Mouse (Mus musculus): Measurements from ENCODE around the gene Shd. TPM values are rescaled to one million over a fixed set of nuclear protein-coding genes. Genes with fewer than 3 reads are reported as not detected.

Gene Shd
- total and polyA plus RNA-seq, 2 experiments from 2014 or later: 152 to 233 TPM

GRCm38 (mm10) chr17:55958918-55959728 is 11.1 kb upstream of the Shd start, which contains the start of gene Yju2:
Gene Yju2, plus strand, starts transcription at chr17:55959099.
- TF ChIP-seq CTCF (IDR thresholded peaks at IDR 0.05; ENCODE audit: low read depth): peak; percentile 28; the same call in 1 of the 2 replicates
- no peaks in the 10 kb centered on the region for H3K9me3 ChIP-seq (ENCODE audit: low read length)
- ATAC-seq (peak; percentile 93), DNase-seq (ENCODE audit: low spot score) (peak; percentile 97)
- peak within 1 kb of the TSS; percentile 93 for H3K27ac ChIP-seq
- H3K4me1 ChIP-seq (ENCODE audit: insufficient read depth, low read length): peaks cover 9% of the 10 kb centered on the region; the same call in 1 of the 2 replicates
- no peaks in the 10 kb centered on the region for H3K27me3 ChIP-seq (ENCODE audit: insufficient read depth, low read length)
- H3K4me2 ChIP-seq (ENCODE audit: low read depth, low read length): peak within 1 kb of the TSS; percentile 63
- H3K4me3 ChIP-seq (ENCODE audit: low read length): peak within 1 kb of the TSS; percentile 47
- under 1% methylated on average over 44 of the region's 46 CpGs for WGBS
- H3K36me3 ChIP-seq (ENCODE audit: insufficient read depth, low read length): no peaks in the 10 kb centered on the region
- H3K9ac ChIP-seq (replicated peaks; ENCODE audit: low read length): peak within 1 kb of the TSS; percentile 49

GRCm38 (mm10) chr17:55959946-55960740 is 10.1 kb upstream of the Shd start:
- peak overlapping the region; percentile 40; the same call in 1 of the 2 replicates for H3K9ac ChIP-seq (replicated peaks; ENCODE audit: low read length)
- DNase-seq (ENCODE audit: low spot score) (no peak), ATAC-seq (no peak)
- 71% methylated on average over 10 of the region's 10 CpGs for WGBS
- peak overlapping the region; percentile 63 for H3K4me2 ChIP-seq (ENCODE audit: low read depth, low read length)
- peaks cover 9% of the 10 kb centered on the region; the same call in 1 of the 2 replicates for H3K4me1 ChIP-seq (ENCODE audit: insufficient read depth, low read length)
- TF ChIP-seq CTCF (IDR thresholded peaks at IDR 0.05; ENCODE audit: low read depth): no peak
- H3K9me3 ChIP-seq (ENCODE audit: low read length): no peaks in the 10 kb centered on the region
- no peaks in the 10 kb centered on the region for H3K27me3 ChIP-seq (ENCODE audit: insufficient read depth, low read length)
- H3K36me3 ChIP-seq (ENCODE audit: insufficient read depth, low read length): peaks cover 9% of the 10 kb centered on the region; the same call in 1 of the 2 replicates
- peak overlapping the region; percentile 93; the same call in 1 of the 2 replicates for H3K27ac ChIP-seq
- H3K4me3 ChIP-seq (ENCODE audit: low read length): peak overlapping the region; percentile 47

GRCm38 (mm10) chr17:55960791-55961190 is 9.5 kb upstream of the Shd start:
- Histone ChIP-seq H3K27me3 (ENCODE audit: insufficient read depth, low read length) (no peaks in the 10 kb centered on the region), H3K36me3 (ENCODE audit: insufficient read depth, low read length) (peaks cover 9% of the 10 kb centered on the region; the same call in 1 of the 2 replicates), H3K4me3 (ENCODE audit: low read length) (no peak overlapping the region), H3K9me3 (ENCODE audit: low read length) (no peaks in the 10 kb centered on the region), H3K27ac (no peak overlapping the region), H3K9ac (replicated peaks; ENCODE audit: low read length) (no peak overlapping the region), H3K4me2 (ENCODE audit: low read depth, low read length) (no peak overlapping the region), H3K4me1 (ENCODE audit: insufficient read depth, low read length) (peaks cover 9% of the 10 kb centered on the region; the same call in 1 of the 2 replicates)
- no peak for TF ChIP-seq CTCF (IDR thresholded peaks at IDR 0.05; ENCODE audit: low read depth)
- ATAC-seq: no peak
- DNase-seq (ENCODE audit: low spot score): no peak

GRCm38 (mm10) chr17:55961631-55962030 is 8.6 kb upstream of the Shd start:
- no peak for TF ChIP-seq CTCF (IDR thresholded peaks at IDR 0.05; ENCODE audit: low read depth)
- Histone ChIP-seq H3K4me1 (ENCODE audit: insufficient read depth, low read length) (peaks cover 2% of the 10 kb centered on the region; the same call in 1 of the 2 replicates), H3K4me3 (ENCODE audit: low read length) (no peak overlapping the region), H3K9ac (replicated peaks; ENCODE audit: low read length) (no peak overlapping the region), H3K4me2 (ENCODE audit: low read depth, low read length) (no peak overlapping the region), H3K36me3 (ENCODE audit: insufficient read depth, low read length) (peaks cover 16% of the 10 kb centered on the region), H3K27me3 (ENCODE audit: insufficient read depth, low read length) (no peaks in the 10 kb centered on the region), H3K27ac (no peak overlapping the region), H3K9me3 (ENCODE audit: low read length) (no peaks in the 10 kb centered on the region)
- WGBS: 95% methylated on average over 7 of the region's 7 CpGs
- no peak for ATAC-seq
- no peak for DNase-seq (ENCODE audit: low spot score)

- 73% methylated on average over 14 of the region's 14 CpGs for WGBS
- Histone ChIP-seq H3K4me2 (ENCODE audit: low read depth, low read length) (no peak overlapping the region), H3K9ac (replicated peaks; ENCODE audit: low read length) (no peak overlapping the region), H3K4me1 (ENCODE audit: insufficient read depth, low read length) (no peaks in the 10 kb centered on the region), H3K27ac (no peak overlapping the region), H3K9me3 (ENCODE audit: low read length) (no peaks in the 10 kb centered on the region), H3K27me3 (ENCODE audit: insufficient read depth, low read length) (no peaks in the 10 kb centered on the region), H3K4me3 (ENCODE audit: low read length) (no peak overlapping the region), H3K36me3 (ENCODE audit: insufficient read depth, low read length) (peaks cover 19% of the 10 kb centered on the region)
- ATAC-seq (no peak), DNase-seq (ENCODE audit: low spot score) (no peak)
- no peak for TF ChIP-seq CTCF (IDR thresholded peaks at IDR 0.05; ENCODE audit: low read depth)
Observed at GRCm38 (mm10) chr17:55963171-55963570, 7.1 kb upstream of the Shd start.

GRCm38 (mm10) chr17:55964496-55964895 is 5.8 kb upstream of the Shd start:
- no peak for TF ChIP-seq CTCF (IDR thresholded peaks at IDR 0.05; ENCODE audit: low read depth)
- ATAC-seq (no peak), DNase-seq (ENCODE audit: low spot score) (no peak)
- Histone ChIP-seq H3K36me3 (ENCODE audit: insufficient read depth, low read length) (peaks cover 19% of the 10 kb centered on the region), H3K4me1 (ENCODE audit: insufficient read depth, low read length) (peaks cover 6% of the 10 kb centered on the region; the same call in 1 of the 2 replicates), H3K4me2 (ENCODE audit: low read depth, low read length) (no peak overlapping the region), H3K27ac (no peak overlapping the region), H3K9ac (replicated peaks; ENCODE audit: low read length) (no peak overlapping the region), H3K9me3 (ENCODE audit: low read length) (no peaks in the 10 kb centered on the region), H3K27me3 (ENCODE audit: insufficient read depth, low read length) (no peaks in the 10 kb centered on the region), H3K4me3 (ENCODE audit: low read length) (no peak overlapping the region)
- 87% methylated on average over 10 of the region's 10 CpGs for WGBS

All from hindbrain, postnatal 0 days (tissue).